Mouse (Mus musculus): ENCODE measurements around the gene Fau.

The Fau gene

GRCm38 (mm10) chr19:6069851-6070250, 12.2 kb downstream of the Fau start:
- ATAC-seq (ENCODE audit: insufficient number of reproducible peaks, low FRiP score, low TSS enrichment): no peak

- ATAC-seq (ENCODE audit: insufficient number of reproducible peaks, low FRiP score, low TSS enrichment): no peak
Observed at GRCm38 (mm10) chr19:6070571-6071250, 13.1 kb downstream of the Fau start.

- ATAC-seq (ENCODE audit: insufficient number of reproducible peaks, low FRiP score, low TSS enrichment): no peak
Observed at GRCm38 (mm10) chr19:6071261-6071660, 13.6 kb downstream of the Fau start.

GRCm38 (mm10) chr19:6073889-6074288, 16.2 kb downstream of the Fau start:
- ATAC-seq (ENCODE audit: insufficient number of reproducible peaks, low FRiP score, low TSS enrichment): no peak

GRCm38 (mm10) chr19:6076564-6077393, 19.1 kb downstream of the Fau start, which contains the start of gene Vps51:
TSS of gene Vps51 (minus strand) at chr19:6077231.
- peak; percentile 79; the same call in 1 of the 2 replicates for ATAC-seq (ENCODE audit: insufficient number of reproducible peaks, low FRiP score, low TSS enrichment)

GRCm38 (mm10) chr19:6079983-6080480, 22.4 kb downstream of the Fau start, which contains the start of gene Tmem262:
TSS of gene Tmem262 (plus strand) at chr19:6080033.
- no peak for ATAC-seq (ENCODE audit: insufficient number of reproducible peaks, low FRiP score, low TSS enrichment)

GRCm38 (mm10) chr19:6082156-6082555, 24.5 kb downstream of the Fau start, which contains the start of gene Gm28374:
TSS of gene Gm28374 (minus strand) at chr19:6082256.
- ATAC-seq (ENCODE audit: insufficient number of reproducible peaks, low FRiP score, low TSS enrichment): no peak

- peak; percentile 76; the same call in 1 of the 2 replicates for ATAC-seq (ENCODE audit: insufficient number of reproducible peaks, low FRiP score, low TSS enrichment)
Observed at GRCm38 (mm10) chr19:6084478-6085248, 27.0 kb downstream of the Fau start, which contains the start of the genes Zfpl1 and Cdca5. TSS of gene Zfpl1 (minus strand) at chr19:6084956. TSS of gene Cdca5 (plus strand) at chr19:6084983.

- ATAC-seq (ENCODE audit: insufficient number of reproducible peaks, low FRiP score, low TSS enrichment): no peak
Observed at GRCm38 (mm10) chr19:6085417-6085879, 27.8 kb downstream of the Fau start.

- no peak for ATAC-seq (ENCODE audit: insufficient number of reproducible peaks, low FRiP score, low TSS enrichment)
Observed at GRCm38 (mm10) chr19:6088841-6089240, 31.2 kb downstream of the Fau start.

- ATAC-seq (ENCODE audit: insufficient number of reproducible peaks, low FRiP score, low TSS enrichment): no peak
Observed at GRCm38 (mm10) chr19:6094119-6094518, 36.5 kb downstream of the Fau start, which contains the start of gene AC131692.1. TSS of gene AC131692.1 (plus strand) at chr19:6094419.

- no peak for ATAC-seq (ENCODE audit: insufficient number of reproducible peaks, low FRiP score, low TSS enrichment)
Observed at GRCm38 (mm10) chr19:6097847-6098246, 40.2 kb downstream of the Fau start.

GRCm38 (mm10) chr19:6101186-6101585, 43.5 kb downstream of the Fau start:
- ATAC-seq (ENCODE audit: insufficient number of reproducible peaks, low FRiP score, low TSS enrichment): no peak

GRCm38 (mm10) chr19:6102169-6102853, 44.7 kb downstream of the Fau start:
- no peak for ATAC-seq (ENCODE audit: insufficient number of reproducible peaks, low FRiP score, low TSS enrichment)

- no peak for ATAC-seq (ENCODE audit: insufficient number of reproducible peaks, low FRiP score, low TSS enrichment)
Observed at GRCm38 (mm10) chr19:6104476-6104875, 46.8 kb downstream of the Fau start.

- no peak for ATAC-seq (ENCODE audit: insufficient number of reproducible peaks, low FRiP score, low TSS enrichment)
Observed at GRCm38 (mm10) chr19:6105586-6105985, 47.9 kb downstream of the Fau start, which contains the start of gene Naaladl1. TSS of gene Naaladl1 (plus strand) at chr19:6105782.

Measured in cerebellum, adult (tissue).